In the genomic region with DNA sequence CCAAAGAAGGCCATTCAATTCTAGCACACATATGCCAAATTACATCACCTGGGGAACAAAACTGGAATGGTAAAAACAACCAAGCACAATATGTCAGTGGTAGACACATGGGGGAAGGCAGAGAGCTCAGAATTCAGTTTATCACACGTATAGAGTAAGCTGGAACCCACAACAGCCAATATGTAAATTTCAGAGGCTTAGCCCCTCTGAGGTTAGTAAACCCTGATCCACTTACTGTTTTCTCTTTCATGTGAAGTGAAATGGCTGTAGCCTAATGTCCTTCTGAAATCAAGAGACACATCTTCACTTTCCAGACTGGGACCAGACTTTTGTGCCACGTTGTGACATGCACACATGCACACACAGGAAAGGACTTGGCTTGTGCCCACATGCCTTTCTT, we compare ENCODE assay signal across 25 mouse cellular contexts.
"Had no signal": no experiment of that assay in that cellular context is flagged by ENCODE, and none has a peak within 500 bp of the region (broad histone marks: within the 10 kb centered on the region; RNA-seq: fewer than 3 reads in every experiment).

No protein-coding gene starts in this region.

- H3K9ac ChIP-seq: heart, embryonic 12.5 days; hindbrain, embryonic 12.5 days; hindbrain, embryonic 14.5 days; intestine, embryonic 15.5 days; kidney, embryonic 15.5 days; limb, embryonic 13.5 days; limb, embryonic 15.5 days had no signal

- H3K4me3 ChIP-seq: gastrocnemius, adult 2 months; heart, embryonic 10.5 days; heart, embryonic 12.5 days; hindbrain, embryonic 10.5 days; hindbrain, embryonic 12.5 days; intestine, embryonic 15.5 days; kidney, embryonic 15.5 days; layer of hippocampus, adult 2 months; left cerebral cortex, adult 2 months; limb, embryonic 13.5 days; limb, embryonic 15.5 days had no signal

- H3K36me3 ChIP-seq: heart, embryonic 10.5 days; heart, embryonic 12.5 days; hindbrain, embryonic 10.5 days; hindbrain, embryonic 12.5 days; intestine, embryonic 15.5 days; kidney, embryonic 15.5 days; limb, embryonic 13.5 days; limb, embryonic 15.5 days had no signal

- H3K27ac ChIP-seq: gastrocnemius, adult 2 months; heart, embryonic 10.5 days; hindbrain, embryonic 10.5 days; hindbrain, embryonic 12.5 days; hindbrain, embryonic 14.5 days; intestine, embryonic 15.5 days; kidney, embryonic 15.5 days; kidney, postnatal 0 days; layer of hippocampus, adult 2 months; left cerebral cortex, adult 2 months; limb, embryonic 13.5 days; limb, embryonic 15.5 days had no signal

- DNase-seq: gastrocnemius, adult 2 months; gastrocnemius, postnatal 10 days; gastrocnemius, postnatal 25 days; heart, adult 18-20 months; heart, postnatal 10 days; heart, postnatal 4 days; kidney, adult 11 months; kidney, adult 2 months; kidney, adult 9 months; kidney, postnatal 14 days; kidney, postnatal 36 days had no signal

- H3K9me3 ChIP-seq: heart, embryonic 10.5 days; heart, embryonic 12.5 days; hindbrain, embryonic 10.5 days; hindbrain, embryonic 12.5 days; intestine, embryonic 15.5 days; kidney, embryonic 15.5 days; limb, embryonic 13.5 days; limb, embryonic 15.5 days had no signal

- H3K27me3 ChIP-seq: heart, embryonic 12.5 days; hindbrain, embryonic 12.5 days; intestine, embryonic 15.5 days; kidney, embryonic 15.5 days; limb, embryonic 13.5 days; limb, embryonic 15.5 days had no signal

- H3K4me2 ChIP-seq: heart, embryonic 12.5 days; hindbrain, embryonic 12.5 days; hindbrain, embryonic 14.5 days; intestine, embryonic 15.5 days; kidney, embryonic 15.5 days; limb, embryonic 13.5 days; limb, embryonic 15.5 days had no signal

- H3K4me1 ChIP-seq: heart, embryonic 10.5 days; heart, embryonic 12.5 days; hindbrain, embryonic 10.5 days; hindbrain, embryonic 12.5 days; intestine, embryonic 15.5 days; kidney, embryonic 15.5 days; limb, embryonic 13.5 days; limb, embryonic 15.5 days had no signal

- ATAC-seq: hindbrain, embryonic 16.5 days; inflammation-experienced regulatory T-cells, adult 6 months; intestine, embryonic 15.5 days had no signal
